Mouse (Mus musculus) heart, embryonic 15.5 days (tissue): Measurements from ENCODE around the gene Gcnt7. TPM values are rescaled to one million over a fixed set of nuclear protein-coding genes. Genes with fewer than 3 reads are reported as not detected.

Experiments
- ATAC-seq: fragments of 200-750 bp; cut with Nextera tagmentation; replicated peaks from 2 replicates; pipeline ENCODE4 v1.8.0; 2017; ENCODE audit warnings: low read depth, moderate TSS enrichment; ENCODE audit not compliant: insufficient number of reproducible peaks, insufficient read depth, low FRiP score
- H3K27ac ChIP-seq: fragments of 300-500 bp; sonication (generic); 2 replicates; pipeline ENCODE4 v1.5.1; 2015; ENCODE audit warnings: mild to moderate bottlenecking, inconsistent platforms
- H3K27me3 ChIP-seq: fragments of 300-500 bp; sonication (generic); 2 replicates; pipeline ENCODE4 v1.6.1; 2015; ENCODE audit warnings: inconsistent platforms
- H3K36me3 ChIP-seq: fragments of 300-500 bp; sonication (generic); 2 replicates; pipeline ENCODE4 v1.6.1; 2015; ENCODE audit warnings: mild to moderate bottlenecking, inconsistent platforms
- H3K4me1 ChIP-seq: fragments of 300-500 bp; sonication (generic); replicated peaks from 2 replicates; pipeline ENCODE4 v1.6.1; 2015; ENCODE audit warnings: inconsistent platforms
- H3K4me2 ChIP-seq: fragments of 300-500 bp; sonication (generic); 2 replicates; pipeline ENCODE4 v1.6.1; 2015; ENCODE audit warnings: inconsistent platforms, mild to moderate bottlenecking, moderate library complexity
- H3K4me3 ChIP-seq: fragments of 300-500 bp; sonication (generic); 2 replicates; pipeline ENCODE4 v1.5.1; 2015; ENCODE audit warnings: mild to moderate bottlenecking, inconsistent platforms
- H3K9ac ChIP-seq: fragments of 300-500 bp; sonication (generic); 2 replicates; pipeline ENCODE4 v1.6.1; 2015; ENCODE audit warnings: mild to moderate bottlenecking, inconsistent platforms
- H3K9me3 ChIP-seq: fragments of 300-500 bp; sonication (generic); replicated peaks from 2 replicates; pipeline ENCODE4 v1.6.1; 2016; ENCODE audit warnings: inconsistent platforms
- WGBS: fragments of 180-500 bp; shearing (Covaris S2); methylation state at CpG from one replicate; pipeline ENCODE4 v1.1.7; 2015; ENCODE audit warnings: mixed read lengths; 5-methylcytosine and 5-hydroxymethylcytosine counted together
- polyA plus RNA-seq: library from polyadenylated mRNA; unstranded; fragments of >200 nt; fragmentation: Nextera tagmentation; extraction: Ambion mirVana; gene quantifications from 2 replicates; pipeline ENCODE4 v1.2.1, GENCODE M21; 2015

Gene Gcnt7
- polyA plus RNA-seq, 1 experiment from 2014 or later = 0.79 TPM

DNA sequence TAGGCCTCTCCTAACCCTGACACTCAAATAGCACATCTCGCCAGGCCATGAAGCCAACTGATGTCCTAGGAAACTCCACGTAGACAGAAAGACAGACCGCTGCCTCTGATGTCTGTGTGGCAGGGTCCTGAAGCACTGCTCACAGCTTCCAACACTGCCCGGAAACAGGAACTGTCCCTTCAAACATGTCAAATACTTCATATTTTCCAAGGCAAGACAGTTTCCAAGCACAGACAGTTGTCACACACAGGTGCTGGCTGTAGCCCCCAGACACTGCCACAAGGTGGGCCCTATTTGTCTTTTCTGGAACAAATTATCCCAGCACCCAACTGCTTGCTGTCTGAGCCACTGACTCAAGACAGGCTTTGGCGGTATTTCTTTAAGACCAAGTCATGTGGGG lies 40.2 kb downstream of the Gcnt7 start:
- Histone ChIP-seq H3K9ac (no peak overlapping the region), H3K27ac (no peak overlapping the region), H3K9me3 (no peaks in the 10 kb centered on the region), H3K4me3 (no peak overlapping the region), H3K4me2 (no peak overlapping the region), H3K4me1 (peaks cover 6% of the 10 kb centered on the region), H3K27me3 (no peaks in the 10 kb centered on the region), H3K36me3 (no peaks in the 10 kb centered on the region)
- 84% methylated on average over 5 of the region's 5 CpGs for WGBS
- ATAC-seq = no peak

DNA sequence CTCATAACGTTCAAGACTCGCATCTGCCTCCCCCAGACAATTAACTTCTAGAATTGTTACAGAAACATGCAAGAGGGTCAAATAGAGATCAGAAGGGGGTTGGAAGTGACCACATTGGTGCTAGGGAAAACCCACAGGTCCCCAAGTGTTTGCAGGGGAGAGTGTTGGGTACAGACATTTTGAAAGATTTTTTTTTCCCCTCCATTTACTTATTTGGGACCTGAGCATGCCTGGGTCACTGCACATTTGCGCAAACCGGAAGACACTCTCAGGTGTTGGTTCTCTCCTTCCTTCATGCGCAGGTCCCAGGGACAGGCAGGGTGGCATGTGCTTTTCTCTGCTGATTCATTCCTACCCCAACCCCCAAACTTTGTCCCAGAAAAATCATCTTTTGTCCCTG lies 41.5 kb downstream of the Gcnt7 start:
- no peak overlapping the region for H3K27ac ChIP-seq

GRCm38 (mm10) chr2:172416218-172416617 lies 42.2 kb downstream of the Gcnt7 start:
- no peaks in the 10 kb centered on the region for H3K9me3 ChIP-seq
- no peak overlapping the region for H3K27ac ChIP-seq
- H3K4me2 ChIP-seq = no peak overlapping the region
- ATAC-seq = no peak
- H3K27me3 ChIP-seq = no peaks in the 10 kb centered on the region
- H3K9ac ChIP-seq = no peak overlapping the region
- H3K4me3 ChIP-seq = no peak overlapping the region
- no peaks in the 10 kb centered on the region for H3K36me3 ChIP-seq
- H3K4me1 ChIP-seq = peaks cover 15% of the 10 kb centered on the region
- WGBS = 55% methylated on average over 12 of the region's 12 CpGs

More for the DNA sequence above, 41.5 kb downstream of the Gcnt7 start:
- H3K4me2 ChIP-seq = no peak overlapping the region
- no peak for ATAC-seq
- no peak overlapping the region for H3K4me3 ChIP-seq
- 84% methylated on average over 5 of the region's 5 CpGs for WGBS
- no peaks in the 10 kb centered on the region for H3K36me3 ChIP-seq
- H3K9me3 ChIP-seq = no peaks in the 10 kb centered on the region
- no peaks in the 10 kb centered on the region for H3K27me3 ChIP-seq
- peaks cover 15% of the 10 kb centered on the region for H3K4me1 ChIP-seq
- no peak overlapping the region for H3K9ac ChIP-seq

DNA sequence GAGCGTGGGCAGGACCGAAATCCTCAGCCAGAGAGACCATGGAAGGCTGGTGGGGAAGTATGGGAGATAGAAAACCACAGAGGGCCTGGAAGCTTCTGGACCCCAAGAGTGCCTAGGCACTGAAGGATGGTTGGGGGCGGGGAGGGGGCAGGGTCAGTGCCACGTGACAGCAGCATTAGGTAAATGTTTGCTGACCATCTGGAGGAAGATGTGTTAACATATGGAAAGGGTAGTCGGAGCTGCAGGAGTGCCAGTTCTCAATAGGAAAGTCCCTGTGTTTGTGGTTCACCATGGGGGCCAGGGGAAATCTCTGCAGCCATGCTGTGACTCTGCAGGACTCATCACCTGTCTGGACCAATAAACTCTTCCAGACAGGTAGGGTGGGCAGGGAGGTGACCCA lies 44.5 kb downstream of the Gcnt7 start:
- no peaks in the 10 kb centered on the region for H3K27me3 ChIP-seq
- no peak overlapping the region for H3K4me2 ChIP-seq
- WGBS = 51% methylated on average over 5 of the region's 5 CpGs
- ATAC-seq = no peak
- H3K36me3 ChIP-seq = no peaks in the 10 kb centered on the region
- H3K4me1 ChIP-seq = peaks cover 15% of the 10 kb centered on the region
- H3K9ac ChIP-seq = no peak overlapping the region
- no peak overlapping the region for H3K27ac ChIP-seq
- no peak overlapping the region for H3K4me3 ChIP-seq
- H3K9me3 ChIP-seq = no peaks in the 10 kb centered on the region

DNA sequence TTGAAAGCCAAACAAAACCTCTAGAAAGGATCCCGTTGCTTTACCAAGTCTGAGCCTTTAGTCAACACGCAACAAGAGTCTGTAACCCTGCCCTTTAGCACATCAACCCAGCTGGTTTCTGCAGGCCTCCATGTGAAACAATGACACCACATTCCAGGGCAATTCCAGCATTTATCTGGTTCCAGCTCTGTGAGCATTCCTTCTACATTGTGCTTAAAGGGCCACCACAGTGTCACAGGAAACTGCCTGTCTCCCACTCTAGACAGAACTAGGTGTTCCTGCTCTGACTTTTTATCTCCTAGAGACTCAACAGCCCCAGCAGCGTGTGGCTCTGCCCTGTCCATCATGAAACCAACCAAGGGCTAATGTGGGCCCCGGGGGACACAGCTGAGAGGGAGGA lies 45.1 kb downstream of the Gcnt7 start:
- Histone ChIP-seq H3K4me1 (peaks cover 15% of the 10 kb centered on the region), H3K4me3 (no peak overlapping the region), H3K27me3 (no peaks in the 10 kb centered on the region), H3K4me2 (no peak overlapping the region), H3K9ac (no peak overlapping the region), H3K9me3 (no peaks in the 10 kb centered on the region), H3K36me3 (no peaks in the 10 kb centered on the region), H3K27ac (peak overlapping the region; percentile 23; the same call in 1 of the 2 replicates)
- ATAC-seq = peak; percentile 38; the same call in 1 of the 2 replicates
- 16% methylated on average over 4 of the region's 4 CpGs for WGBS

- H3K9me3 ChIP-seq = no peaks in the 10 kb centered on the region
- H3K27ac ChIP-seq = no peak overlapping the region
- peak overlapping the region; percentile 14 for H3K4me3 ChIP-seq
- H3K9ac ChIP-seq = no peak overlapping the region
- H3K4me2 ChIP-seq = peak overlapping the region; percentile 46
- peaks cover 15% of the 10 kb centered on the region for H3K4me1 ChIP-seq
- 0 out of 2 replicates have a peak, but pooled peaks have one; percentile 47 for ATAC-seq
- 6% methylated on average over 9 of the region's 9 CpGs for WGBS
- no peaks in the 10 kb centered on the region for H3K36me3 ChIP-seq
- H3K27me3 ChIP-seq = no peaks in the 10 kb centered on the region
Observed at GRCm38 (mm10) chr2:172412454-172412853, 45.9 kb downstream of the Gcnt7 start.

GRCm38 (mm10) chr2:172411091-172411490 lies 47.3 kb downstream of the Gcnt7 start:
- H3K9ac ChIP-seq = no peak overlapping the region
- H3K4me1 ChIP-seq = peaks cover 15% of the 10 kb centered on the region
- H3K9me3 ChIP-seq = no peaks in the 10 kb centered on the region
- no peak; the same call in 1 of the 2 replicates for ATAC-seq
- 71% methylated on average over 11 of the region's 11 CpGs for WGBS
- H3K36me3 ChIP-seq = no peaks in the 10 kb centered on the region
- H3K27me3 ChIP-seq = no peaks in the 10 kb centered on the region
- no peak overlapping the region for H3K4me3 ChIP-seq
- H3K27ac ChIP-seq = no peak overlapping the region
- H3K4me2 ChIP-seq = no peak overlapping the region

DNA sequence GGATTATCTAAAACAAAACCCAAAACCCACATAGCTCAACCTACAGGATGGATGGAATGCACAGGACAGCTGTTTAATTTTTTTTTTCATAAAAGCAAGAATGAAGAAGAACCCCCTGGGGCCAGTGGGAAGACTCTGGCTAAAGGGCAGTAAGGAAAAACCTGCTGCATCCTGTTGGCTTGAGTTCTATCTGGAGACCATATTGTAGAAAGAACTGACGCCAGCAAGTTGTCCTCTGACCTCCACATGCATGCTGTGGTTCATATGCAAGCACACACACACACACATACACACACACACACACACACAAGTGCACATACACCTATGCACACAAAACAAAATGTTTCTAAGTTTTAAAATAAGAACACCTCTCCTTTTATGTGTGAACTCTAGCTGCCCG lies 47.7 kb downstream of the Gcnt7 start:
- WGBS = 75% methylated on average over 2 of the region's 2 CpGs
- ATAC-seq = no peak
- Histone ChIP-seq H3K4me3 (no peak overlapping the region), H3K27me3 (no peaks in the 10 kb centered on the region), H3K4me1 (peaks cover 15% of the 10 kb centered on the region), H3K36me3 (no peaks in the 10 kb centered on the region), H3K4me2 (no peak overlapping the region), H3K9ac (no peak overlapping the region), H3K9me3 (no peaks in the 10 kb centered on the region), H3K27ac (no peak overlapping the region)

GRCm38 (mm10) chr2:172407499-172407898 lies 50.9 kb downstream of the Gcnt7 start:
- no peak for ATAC-seq
- Histone ChIP-seq H3K9me3 (no peaks in the 10 kb centered on the region), H3K27ac (no peak overlapping the region)

GRCm38 (mm10) chr2:172406173-172406572 lies 52.2 kb downstream of the Gcnt7 start:
- WGBS = 54% methylated on average over 4 of the region's 4 CpGs
- no peak overlapping the region for H3K4me2 ChIP-seq

More at GRCm38 (mm10) chr2:172407499-172407898, 50.9 kb downstream of the Gcnt7 start:
- Histone ChIP-seq H3K4me3 (no peak overlapping the region), H3K27me3 (0 out of 2 replicates have a peak, but pooled peaks cover 8% of the 10 kb centered on the region), H3K9ac (no peak overlapping the region), H3K4me1 (peaks cover 2% of the 10 kb centered on the region), H3K4me2 (no peak overlapping the region), H3K36me3 (no peaks in the 10 kb centered on the region)
- WGBS = 74% methylated on average over 2 of the region's 2 CpGs

DNA sequence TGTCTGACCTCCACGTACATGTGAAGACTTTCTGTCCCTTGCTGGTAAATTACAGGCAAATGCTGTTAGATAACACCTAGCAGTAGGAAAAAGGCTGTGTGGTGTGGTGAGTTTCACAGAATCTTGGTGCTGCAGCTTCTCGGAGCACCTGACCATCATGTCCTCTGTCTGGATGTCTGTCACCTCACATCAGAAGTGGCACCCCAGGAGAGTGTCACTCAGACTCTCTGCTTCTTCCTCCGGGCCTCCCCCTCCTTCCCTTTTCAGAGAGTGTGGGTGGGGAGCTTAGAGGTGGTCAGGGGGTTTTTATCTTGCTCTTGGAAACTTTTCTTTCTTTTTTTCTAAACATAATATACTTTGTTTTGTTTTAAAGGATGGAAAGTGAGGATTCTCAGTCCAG lies 53.4 kb downstream of the Gcnt7 start:
- 0 out of 2 replicates have a peak, but pooled peaks cover 8% of the 10 kb centered on the region for H3K27me3 ChIP-seq
- ATAC-seq = no peak
- WGBS = 53% methylated on average over 3 of the region's 3 CpGs
- H3K4me1 ChIP-seq = peaks cover under 1% of the 10 kb centered on the region; the same call in 1 of the 2 replicates
- H3K9ac ChIP-seq = no peak overlapping the region
- H3K4me2 ChIP-seq = no peak overlapping the region
- no peak overlapping the region for H3K4me3 ChIP-seq
- no peak overlapping the region for H3K27ac ChIP-seq
- H3K9me3 ChIP-seq = no peaks in the 10 kb centered on the region
- H3K36me3 ChIP-seq = no peaks in the 10 kb centered on the region

More at GRCm38 (mm10) chr2:172406173-172406572, 52.2 kb downstream of the Gcnt7 start:
- ATAC-seq = no peak
- Histone ChIP-seq H3K4me3 (no peak overlapping the region), H3K9ac (no peak overlapping the region), H3K27me3 (0 out of 2 replicates have a peak, but pooled peaks cover 8% of the 10 kb centered on the region), H3K4me1 (no peaks in the 10 kb centered on the region; the same call in 1 of the 2 replicates), H3K27ac (no peak overlapping the region), H3K36me3 (no peaks in the 10 kb centered on the region), H3K9me3 (no peaks in the 10 kb centered on the region)

DNA sequence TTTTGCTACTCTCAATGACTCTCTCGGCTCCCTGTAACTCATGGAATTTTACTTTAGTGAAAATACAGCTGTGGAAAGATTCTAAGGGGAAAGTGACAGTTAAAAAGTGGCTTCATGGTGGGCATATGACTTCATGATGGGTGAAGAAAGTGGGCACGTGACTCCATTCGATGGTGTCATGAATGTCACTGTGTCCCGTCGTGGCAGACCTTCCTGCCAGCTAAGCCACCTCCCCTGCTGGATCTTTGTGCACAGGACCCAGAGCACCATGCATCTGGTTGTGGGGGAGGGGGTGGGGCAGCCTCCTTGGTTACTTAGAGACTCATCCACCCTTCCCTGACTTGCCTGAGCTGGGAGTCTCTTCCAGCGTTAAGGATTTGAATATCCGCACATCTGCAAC lies 54.2 kb downstream of the Gcnt7 start:
- no peak overlapping the region for H3K27ac ChIP-seq
- no peak overlapping the region for H3K4me3 ChIP-seq
- WGBS = 54% methylated on average over 7 of the region's 7 CpGs
- H3K4me1 ChIP-seq = peaks cover 5% of the 10 kb centered on the region; the same call in 1 of the 2 replicates
- no peaks in the 10 kb centered on the region for H3K36me3 ChIP-seq
- H3K4me2 ChIP-seq = no peak overlapping the region
- no peaks in the 10 kb centered on the region for H3K9me3 ChIP-seq
- H3K9ac ChIP-seq = no peak overlapping the region
- no peak for ATAC-seq
- 0 out of 2 replicates have a peak, but pooled peaks cover 8% of the 10 kb centered on the region for H3K27me3 ChIP-seq
